Mouse (Mus musculus): Measurements from ENCODE around the gene Dnaja2.

- no peak for TF ChIP-seq POLR2A (IDR thresholded peaks at IDR 0.05; ENCODE audit: borderline replicate concordance, extremely low read depth, low read depth, low read length)
- TF ChIP-seq CTCF (IDR thresholded peaks at IDR 0.05; ENCODE audit: insufficient read depth, low read length) = no peak
Observed at GRCm38 (mm10) chr8:85563336-85563735, 8.2 kb upstream of the Dnaja2 start.
